Mouse (Mus musculus) CH12.LX (cell line): ENCODE results near the gene Kmt5a.

Experiments
- CHD2 ChIP-seq: IDR thresholded peaks from 2 replicates; pipeline ENCODE4 v1.6.1; 2011; ENCODE audit warnings: low read length, improper control_type of control experiment
- UBTF ChIP-seq: IDR thresholded peaks from 2 replicates; pipeline ENCODE4 v1.6.1; 2012; ENCODE audit warnings: low read depth, mild to moderate bottlenecking, inconsistent platforms, low read length, improper control_type of control experiment, moderate library complexity
- ZC3H11A ChIP-seq: IDR thresholded peaks from 2 replicates; pipeline ENCODE4 v1.6.1; 2012; ENCODE audit warnings: low read depth, mild to moderate bottlenecking, inconsistent platforms, low read length, improper control_type of control experiment

DNA sequence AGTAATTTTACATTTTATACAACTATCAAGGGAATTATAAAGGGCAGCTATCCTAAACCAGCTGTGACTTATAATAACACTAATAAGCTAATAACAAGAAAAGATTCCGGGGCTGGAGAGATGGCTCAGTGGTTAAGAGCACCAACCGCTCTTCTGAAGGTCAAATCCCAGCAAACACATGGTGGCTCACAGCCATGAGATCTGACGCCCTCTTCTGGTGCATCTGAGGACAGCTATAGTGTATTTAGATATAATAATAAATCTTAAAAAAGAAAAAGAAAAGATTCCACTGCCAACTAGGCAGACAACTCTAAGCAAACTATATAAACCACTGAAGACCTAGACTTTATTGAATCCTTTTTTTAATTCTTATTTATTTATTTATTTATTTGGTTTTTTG is 28.9 kb upstream of the Kmt5a start:
- TF ChIP-seq ZC3H11A (no peak), CHD2 (no peak), UBTF (no peak)
